Mouse (Mus musculus): Measurements from ENCODE around the gene Gm9639. TPM values are rescaled to one million over a fixed set of nuclear protein-coding genes. Genes with fewer than 3 reads are reported as not detected.

Gene Gm9639
- polyA plus RNA-seq (2012; rRNA removed) = not detected in 2 replicates

- peaks cover 3% of the 10 kb centered on the region; the same call in 1 of the 2 replicates for H3K4me1 ChIP-seq (ENCODE audit: control insufficient read depth, insufficient read depth, insufficient read length, low read length)
- H3K27me3 ChIP-seq (ENCODE audit: control insufficient read depth, insufficient read depth, low read length) = no peaks in the 10 kb centered on the region
- no peak within 1 kb of the TSS for H3K4me3 ChIP-seq (ENCODE audit: low read depth, low read length)
- H3K27ac ChIP-seq (ENCODE audit: insufficient read depth, low read depth, low read length) = no peak within 1 kb of the TSS
- WGBS = 65% methylated on average over 2 of the region's 2 CpGs
- no peak for TF ChIP-seq CTCF (IDR thresholded peaks at IDR 0.05; ENCODE audit: extremely low read depth, insufficient read length, insufficient replicate concordance, low read depth, low read length)
- TF ChIP-seq POLR2A (IDR thresholded peaks at IDR 0.05; ENCODE audit: low read depth, low read length) = no peak
- H3K36me3 ChIP-seq (ENCODE audit: control insufficient read depth, insufficient read depth, low read length) = no peaks in the 10 kb centered on the region
These were observed at the start of gene Gm9639 for GRCm38 (mm10) chr10:77794976-77795375. Gene Gm9639, minus strand, starts transcription at chr10:77795076.

GRCm38 (mm10) chr10:77839006-77839405 lies 44.1 kb upstream of the Gm9639 start:
- 60% methylated on average over 6 of the region's 6 CpGs for WGBS
- Histone ChIP-seq H3K27me3 (ENCODE audit: control insufficient read depth, insufficient read depth, low read length) (no peaks in the 10 kb centered on the region), H3K4me3 (ENCODE audit: low read depth, low read length) (no peak overlapping the region), H3K27ac (ENCODE audit: insufficient read depth, low read depth, low read length) (no peak overlapping the region), H3K36me3 (ENCODE audit: control insufficient read depth, insufficient read depth, low read length) (no peaks in the 10 kb centered on the region), H3K4me1 (ENCODE audit: control insufficient read depth, insufficient read depth, insufficient read length, low read length) (no peaks in the 10 kb centered on the region)
- TF ChIP-seq CTCF (IDR thresholded peaks at IDR 0.05; ENCODE audit: extremely low read depth, insufficient read length, insufficient replicate concordance, low read depth, low read length) = no peak
- no peak for TF ChIP-seq POLR2A (IDR thresholded peaks at IDR 0.05; ENCODE audit: low read depth, low read length)

GRCm38 (mm10) chr10:77835647-77836046 lies 40.8 kb upstream of the Gm9639 start, which contains the start of gene Krtap10-10:
Gene Krtap10-10, plus strand, starts transcription at chr10:77835947.
- Histone ChIP-seq H3K27ac (ENCODE audit: insufficient read depth, low read depth, low read length) (no peak within 1 kb of the TSS), H3K36me3 (ENCODE audit: control insufficient read depth, insufficient read depth, low read length) (no peaks in the 10 kb centered on the region), H3K27me3 (ENCODE audit: control insufficient read depth, insufficient read depth, low read length) (no peaks in the 10 kb centered on the region), H3K4me1 (ENCODE audit: control insufficient read depth, insufficient read depth, insufficient read length, low read length) (no peaks in the 10 kb centered on the region), H3K4me3 (ENCODE audit: low read depth, low read length) (no peak within 1 kb of the TSS)
- 70% methylated on average over 9 of the region's 9 CpGs for WGBS
- TF ChIP-seq CTCF (IDR thresholded peaks at IDR 0.05; ENCODE audit: extremely low read depth, insufficient read length, insufficient replicate concordance, low read depth, low read length) (no peak), POLR2A (IDR thresholded peaks at IDR 0.05; ENCODE audit: low read depth, low read length) (no peak)

- 57% methylated on average over 6 of the region's 6 CpGs for WGBS
- H3K27ac ChIP-seq (ENCODE audit: insufficient read depth, low read depth, low read length) = no peak within 1 kb of the TSS
- H3K4me1 ChIP-seq (ENCODE audit: control insufficient read depth, insufficient read depth, insufficient read length, low read length) = no peaks in the 10 kb centered on the region
- H3K27me3 ChIP-seq (ENCODE audit: control insufficient read depth, insufficient read depth, low read length) = no peaks in the 10 kb centered on the region
- H3K36me3 ChIP-seq (ENCODE audit: control insufficient read depth, insufficient read depth, low read length) = no peaks in the 10 kb centered on the region
- no peak within 1 kb of the TSS for H3K4me3 ChIP-seq (ENCODE audit: low read depth, low read length)
- TF ChIP-seq POLR2A (IDR thresholded peaks at IDR 0.05; ENCODE audit: low read depth, low read length) (no peak), CTCF (IDR thresholded peaks at IDR 0.05; ENCODE audit: extremely low read depth, insufficient read length, insufficient replicate concordance, low read depth, low read length) (no peak)
These were observed 32.1 kb upstream of the Gm9639 start, which contains the start of gene Krtap10-4 for GRCm38 (mm10) chr10:77826951-77827350. Gene Krtap10-4, minus strand, starts transcription at chr10:77827095.

GRCm38 (mm10) chr10:77819203-77819602 lies 24.3 kb upstream of the Gm9639 start:
- WGBS = 60% methylated on average over 4 of the region's 4 CpGs
- Histone ChIP-seq H3K4me1 (ENCODE audit: control insufficient read depth, insufficient read depth, insufficient read length, low read length) (no peaks in the 10 kb centered on the region), H3K36me3 (ENCODE audit: control insufficient read depth, insufficient read depth, low read length) (no peaks in the 10 kb centered on the region), H3K27me3 (ENCODE audit: control insufficient read depth, insufficient read depth, low read length) (no peaks in the 10 kb centered on the region), H3K27ac (ENCODE audit: insufficient read depth, low read depth, low read length) (no peak overlapping the region), H3K4me3 (ENCODE audit: low read depth, low read length) (no peak overlapping the region)
- no peak for TF ChIP-seq CTCF (IDR thresholded peaks at IDR 0.05; ENCODE audit: extremely low read depth, insufficient read length, insufficient replicate concordance, low read depth, low read length)
- no peak for TF ChIP-seq POLR2A (IDR thresholded peaks at IDR 0.05; ENCODE audit: low read depth, low read length)

DNA sequence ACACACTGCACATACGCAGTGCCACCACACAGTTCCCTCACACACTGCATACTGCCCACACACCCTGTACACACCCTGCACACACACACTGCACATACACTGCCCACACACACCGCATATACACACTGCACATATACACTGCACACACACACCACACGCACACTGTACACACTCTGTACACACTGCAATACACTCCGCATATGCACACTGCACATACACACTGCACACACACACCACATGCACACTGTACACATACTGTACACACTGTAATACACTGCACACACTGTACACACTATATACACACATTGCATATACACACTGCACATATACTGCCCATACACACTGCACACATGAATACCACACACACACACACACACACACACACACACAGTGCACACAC lies 23.6 kb upstream of the Gm9639 start:
- Histone ChIP-seq H3K4me3 (ENCODE audit: low read depth, low read length) (no peak overlapping the region), H3K27me3 (ENCODE audit: control insufficient read depth, insufficient read depth, low read length) (no peaks in the 10 kb centered on the region), H3K27ac (ENCODE audit: insufficient read depth, low read depth, low read length) (no peak overlapping the region), H3K36me3 (ENCODE audit: control insufficient read depth, insufficient read depth, low read length) (no peaks in the 10 kb centered on the region), H3K4me1 (ENCODE audit: control insufficient read depth, insufficient read depth, insufficient read length, low read length) (no peaks in the 10 kb centered on the region)
- over 99% methylated on average over 4 of the region's 4 CpGs for WGBS
- TF ChIP-seq CTCF (IDR thresholded peaks at IDR 0.05; ENCODE audit: extremely low read depth, insufficient read length, insufficient replicate concordance, low read depth, low read length) (no peak), POLR2A (IDR thresholded peaks at IDR 0.05; ENCODE audit: low read depth, low read length) (no peak)

- Histone ChIP-seq H3K36me3 (ENCODE audit: control insufficient read depth, insufficient read depth, low read length) (no peaks in the 10 kb centered on the region), H3K4me3 (ENCODE audit: low read depth, low read length) (no peak overlapping the region), H3K4me1 (ENCODE audit: control insufficient read depth, insufficient read depth, insufficient read length, low read length) (no peaks in the 10 kb centered on the region), H3K27ac (ENCODE audit: insufficient read depth, low read depth, low read length) (no peak overlapping the region), H3K27me3 (ENCODE audit: control insufficient read depth, insufficient read depth, low read length) (no peaks in the 10 kb centered on the region)
- 21% methylated on average over 5 of the region's 5 CpGs for WGBS
- peak; percentile 66; the same call in 1 of the 2 replicates for TF ChIP-seq CTCF (IDR thresholded peaks at IDR 0.05; ENCODE audit: extremely low read depth, insufficient read length, insufficient replicate concordance, low read depth, low read length)
- no peak for TF ChIP-seq POLR2A (IDR thresholded peaks at IDR 0.05; ENCODE audit: low read depth, low read length)
These were observed 20.6 kb upstream of the Gm9639 start for GRCm38 (mm10) chr10:77815514-77815913.

All from small intestine, adult 2 months (tissue).